Mouse (Mus musculus) hindbrain, embryonic 16.5 days (tissue): ENCODE data around the gene Tmx4. TPM values are rescaled to one million over a fixed set of nuclear protein-coding genes. Genes with fewer than 3 reads are reported as not detected.
"Not testable (repeated sequence)": the region's sequence is repeated elsewhere in the genome, so short reads cannot be mapped to it uniquely, and the experiment has no call there.

Experiments
- ATAC-seq: fragments of 200-750 bp; cut with Nextera tagmentation; 2 replicates; pipeline ENCODE4 v1.8.0; 2017; ENCODE audit warnings: moderate TSS enrichment, moderate library complexity
- H3K27ac ChIP-seq: fragments of 300-500 bp; sonication (generic); 2 replicates; pipeline ENCODE4 v1.5.1; 2014; ENCODE audit warnings: low read depth, mild to moderate bottlenecking, control low read depth, low read length, moderate library complexity
- H3K27me3 ChIP-seq: fragments of 300-500 bp; sonication (generic); replicated peaks from 2 replicates; pipeline ENCODE4 v1.6.1; 2014; ENCODE audit warnings: low read length; ENCODE audit not compliant: control insufficient read depth, insufficient read depth
- H3K36me3 ChIP-seq: fragments of 300-500 bp; sonication (generic); 2 replicates; pipeline ENCODE4 v1.6.1; 2014; ENCODE audit warnings: mild to moderate bottlenecking, low read length, moderate library complexity, mixed read lengths; ENCODE audit not compliant: control insufficient read depth, insufficient read depth
- H3K4me1 ChIP-seq: fragments of 300-500 bp; sonication (generic); 2 replicates; pipeline ENCODE4 v1.6.1; 2014; ENCODE audit warnings: low read depth, low read length; ENCODE audit not compliant: control insufficient read depth, insufficient read depth
- H3K4me2 ChIP-seq: fragments of 300-500 bp; sonication (generic); 2 replicates; pipeline ENCODE4 v1.6.1; 2014; ENCODE audit warnings: mild to moderate bottlenecking, low read length, control low read depth, moderate library complexity
- H3K4me3 ChIP-seq: fragments of 300-500 bp; sonication (generic); 2 replicates; pipeline ENCODE4 v1.5.1; 2014; ENCODE audit warnings: mild to moderate bottlenecking, low read length, control low read depth, moderate library complexity
- H3K9ac ChIP-seq: fragments of 300-500 bp; sonication (generic); 2 replicates; pipeline ENCODE4 v1.6.1; 2014; ENCODE audit warnings: low read depth, mild to moderate bottlenecking, control low read depth, low read length, moderate library complexity
- H3K9me3 ChIP-seq: fragments of 300-500 bp; sonication (generic); 2 replicates; pipeline ENCODE4 v1.6.1; 2014; ENCODE audit warnings: mild to moderate bottlenecking, low read length, moderate library complexity; ENCODE audit not compliant: control insufficient read depth
- WGBS: fragments of 180-500 bp; shearing (Covaris S2); extraction: QIAGEN DNeasy Blood & Tissue Kit; methylation state at CpG from one replicate; pipeline ENCODE4 v1.1.7; 2014; 5-methylcytosine and 5-hydroxymethylcytosine counted together
- polyA plus RNA-seq: library from polyadenylated mRNA; unstranded; fragments of >200 nt; fragmentation: Nextera tagmentation; extraction: Ambion mirVana; gene quantifications from 2 replicates; pipeline ENCODE4 v1.2.1, GENCODE M21; 2015

The Tmx4 gene
- polyA plus RNA-seq, 1 experiment from 2014 or later: 98.9 TPM

DNA sequence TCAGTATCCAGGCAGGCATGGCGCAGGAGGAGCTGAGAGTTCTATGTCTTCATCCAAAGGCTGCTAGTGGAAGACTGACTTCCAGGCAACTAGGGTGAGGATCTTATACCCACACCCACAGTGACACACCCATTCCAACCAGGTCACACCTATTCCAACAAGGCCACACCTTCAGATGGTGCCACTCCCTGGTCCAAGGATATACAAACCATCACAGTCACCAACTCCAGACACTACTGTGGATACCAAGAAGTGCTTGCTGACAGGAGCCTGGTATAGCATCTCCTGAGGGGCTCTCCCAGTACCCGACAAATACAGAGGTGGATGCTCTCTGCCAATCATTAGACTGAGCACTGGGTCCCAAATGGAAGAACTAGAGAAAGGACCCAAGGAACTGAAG lies 15.4 kb downstream of the Tmx4 start:
- not testable (repeated sequence) for H3K4me3 ChIP-seq, H3K4me2 ChIP-seq, H3K9me3 ChIP-seq, ATAC-seq, H3K36me3 ChIP-seq, H3K4me1 ChIP-seq, H3K27me3 ChIP-seq, H3K9ac ChIP-seq, H3K27ac ChIP-seq
- 96% methylated on average over 1 of the region's 2 CpGs for WGBS

- Histone ChIP-seq H3K27me3 (no peaks in the 10 kb centered on the region), H3K4me2 (no peak overlapping the region), H3K36me3 (peaks cover 14% of the 10 kb centered on the region), H3K9me3 (peaks cover 5% of the 10 kb centered on the region), H3K4me3 (no peak overlapping the region), H3K4me1 (no peaks in the 10 kb centered on the region), H3K27ac (no peak overlapping the region), H3K9ac (no peak overlapping the region)
- no peak for ATAC-seq
Observed at GRCm38 (mm10) chr2:134604935-134605334, 39.0 kb downstream of the Tmx4 start.

DNA sequence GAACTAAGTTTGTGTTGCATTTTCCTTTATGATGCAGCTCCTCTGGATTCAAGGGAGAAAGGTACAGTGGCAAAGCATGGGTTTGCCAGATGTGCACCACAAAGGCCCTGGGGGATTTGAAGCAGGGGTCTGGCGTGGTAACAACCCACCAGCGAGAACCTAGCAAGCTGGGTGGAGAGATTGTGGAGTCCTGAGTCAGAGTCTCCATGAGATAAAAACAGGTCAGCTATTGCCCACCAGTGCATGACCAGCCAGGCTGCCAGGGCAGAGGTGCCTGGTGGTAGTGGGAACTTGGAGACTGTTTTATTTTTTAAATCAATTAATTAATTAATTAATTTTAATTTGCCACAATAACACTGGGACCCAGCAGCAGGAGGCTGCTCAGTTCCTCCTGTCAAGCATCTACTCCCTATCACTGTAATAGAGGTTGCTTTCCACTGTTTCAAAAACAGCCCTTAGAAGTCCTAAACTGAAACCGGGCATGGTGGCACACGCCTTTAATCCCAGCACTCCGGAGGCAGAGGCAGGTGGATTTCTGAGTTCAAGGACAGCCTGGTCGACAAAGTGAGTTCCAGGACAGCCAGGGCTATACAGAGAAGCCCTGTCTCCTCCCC lies 52.8 kb downstream of the Tmx4 start:
- H3K4me2 ChIP-seq: no peak overlapping the region
- no peaks in the 10 kb centered on the region for H3K4me1 ChIP-seq
- H3K36me3 ChIP-seq: no peaks in the 10 kb centered on the region
- H3K27ac ChIP-seq: no peak overlapping the region
- H3K27me3 ChIP-seq: no peaks in the 10 kb centered on the region
- 0 out of 2 replicates have a peak, but pooled peaks cover 2% of the 10 kb centered on the region for H3K9me3 ChIP-seq
- no peak for ATAC-seq
- H3K4me3 ChIP-seq: no peak overlapping the region
- 95% methylated on average over 6 of the region's 6 CpGs for WGBS
- H3K9ac ChIP-seq: no peak overlapping the region

GRCm38 (mm10) chr2:134585243-134585642 lies 58.7 kb downstream of the Tmx4 start:
- no peaks in the 10 kb centered on the region for H3K4me1 ChIP-seq
- no peaks in the 10 kb centered on the region for H3K36me3 ChIP-seq
- 0 out of 2 replicates have a peak, but pooled peaks cover under 1% of the 10 kb centered on the region for H3K9me3 ChIP-seq
- no peak overlapping the region for H3K4me3 ChIP-seq
- no peak overlapping the region for H3K4me2 ChIP-seq
- H3K27ac ChIP-seq: no peak overlapping the region
- H3K27me3 ChIP-seq: no peaks in the 10 kb centered on the region
- no peak for ATAC-seq
- H3K9ac ChIP-seq: no peak overlapping the region
- 38% methylated on average over 4 of the region's 4 CpGs for WGBS

GRCm38 (mm10) chr2:134559422-134559821 lies 84.5 kb downstream of the Tmx4 start:
- Histone ChIP-seq H3K36me3 (no peaks in the 10 kb centered on the region), H3K4me3 (no peak overlapping the region), H3K9me3 (no peaks in the 10 kb centered on the region), H3K4me2 (no peak overlapping the region), H3K4me1 (no peaks in the 10 kb centered on the region), H3K27me3 (no peaks in the 10 kb centered on the region), H3K27ac (no peak overlapping the region), H3K9ac (no peak overlapping the region)
- ATAC-seq: no peak
- WGBS: 89% methylated on average over 3 of the region's 3 CpGs

DNA sequence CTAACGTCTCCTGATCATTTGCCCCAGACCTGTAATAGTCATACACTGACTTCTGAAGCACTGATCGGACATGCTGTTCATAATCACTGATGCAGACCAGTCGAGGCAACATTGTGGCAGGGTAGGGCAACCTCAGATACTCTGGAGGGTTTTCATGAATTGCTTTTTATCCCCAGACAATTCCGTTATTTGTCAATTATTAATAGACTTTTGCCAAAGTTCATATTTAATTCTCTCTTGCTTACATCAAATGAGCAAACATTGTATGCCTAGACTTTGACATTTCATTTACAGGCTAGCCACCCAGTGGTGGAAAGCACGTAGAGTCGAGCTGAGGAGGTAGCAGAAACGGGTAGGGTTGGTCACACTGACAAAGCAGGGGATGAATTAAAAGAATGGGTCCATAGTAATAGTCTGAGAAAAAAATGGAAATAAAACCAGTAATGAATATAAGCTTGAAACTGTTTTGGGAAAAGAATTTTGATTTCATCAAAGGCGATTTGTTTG lies 89.7 kb downstream of the Tmx4 start, which contains the start of gene Hao1:
TSS of gene Hao1 (minus strand) at position 148 of the 507 bp plus-strand sequence.
- Histone ChIP-seq H3K9ac (no peak within 1 kb of the TSS), H3K4me2 (no peak within 1 kb of the TSS), H3K4me1 (no peaks in the 10 kb centered on the region), H3K27ac (no peak within 1 kb of the TSS), H3K36me3 (no peaks in the 10 kb centered on the region), H3K9me3 (no peaks in the 10 kb centered on the region), H3K27me3 (no peaks in the 10 kb centered on the region), H3K4me3 (no peak within 1 kb of the TSS)
- no peak for ATAC-seq
- 88% methylated on average over 8 of the region's 8 CpGs for WGBS

DNA sequence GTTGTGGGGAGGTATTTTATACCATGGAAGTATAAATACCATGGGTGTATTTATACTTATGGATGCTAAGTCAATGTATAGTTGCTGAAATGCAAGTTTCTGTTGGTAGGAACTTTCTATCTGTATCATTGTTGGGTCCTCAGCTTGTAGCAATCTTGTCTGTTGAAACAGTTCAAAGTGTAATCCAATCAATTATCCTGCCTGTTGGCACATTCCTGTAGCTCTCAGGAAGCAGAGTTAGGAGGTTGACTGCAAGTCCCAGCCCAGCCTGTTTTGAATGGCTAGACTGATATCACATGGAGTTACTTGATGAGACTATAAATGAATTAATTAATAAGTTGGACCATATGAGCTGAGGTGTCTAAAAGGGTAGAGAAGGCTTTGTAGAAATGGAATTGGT lies 91.6 kb downstream of the Tmx4 start:
- no peak overlapping the region for H3K27ac ChIP-seq
- ATAC-seq: no peak
- no peaks in the 10 kb centered on the region for H3K4me1 ChIP-seq
- no peak overlapping the region for H3K9ac ChIP-seq
- H3K36me3 ChIP-seq: no peaks in the 10 kb centered on the region
- H3K4me2 ChIP-seq: no peak overlapping the region
- no peaks in the 10 kb centered on the region for H3K9me3 ChIP-seq
- no peak overlapping the region for H3K4me3 ChIP-seq
- no peaks in the 10 kb centered on the region for H3K27me3 ChIP-seq

GRCm38 (mm10) chr2:134549770-134550169 lies 94.2 kb downstream of the Tmx4 start:
- Histone ChIP-seq H3K4me2 (no peak overlapping the region), H3K27me3 (no peaks in the 10 kb centered on the region), H3K27ac (no peak overlapping the region), H3K36me3 (no peaks in the 10 kb centered on the region), H3K9me3 (no peaks in the 10 kb centered on the region), H3K9ac (no peak overlapping the region), H3K4me1 (no peaks in the 10 kb centered on the region), H3K4me3 (no peak overlapping the region)
- ATAC-seq: no peak
- WGBS: 20% methylated on average over 4 of the region's 4 CpGs

GRCm38 (mm10) chr2:134545116-134545515 lies 98.8 kb downstream of the Tmx4 start:
- Histone ChIP-seq H3K27ac (no peak overlapping the region), H3K4me2 (no peak overlapping the region), H3K4me1 (no peaks in the 10 kb centered on the region), H3K36me3 (no peaks in the 10 kb centered on the region), H3K9ac (no peak overlapping the region), H3K4me3 (no peak overlapping the region), H3K9me3 (no peaks in the 10 kb centered on the region), H3K27me3 (no peaks in the 10 kb centered on the region)
- ATAC-seq: no peak
- WGBS: 77% methylated on average over 5 of the region's 5 CpGs
